Mouse (Mus musculus): ENCODE measurements around the gene Tsc22d1.

The Tsc22d1 gene

DNA sequence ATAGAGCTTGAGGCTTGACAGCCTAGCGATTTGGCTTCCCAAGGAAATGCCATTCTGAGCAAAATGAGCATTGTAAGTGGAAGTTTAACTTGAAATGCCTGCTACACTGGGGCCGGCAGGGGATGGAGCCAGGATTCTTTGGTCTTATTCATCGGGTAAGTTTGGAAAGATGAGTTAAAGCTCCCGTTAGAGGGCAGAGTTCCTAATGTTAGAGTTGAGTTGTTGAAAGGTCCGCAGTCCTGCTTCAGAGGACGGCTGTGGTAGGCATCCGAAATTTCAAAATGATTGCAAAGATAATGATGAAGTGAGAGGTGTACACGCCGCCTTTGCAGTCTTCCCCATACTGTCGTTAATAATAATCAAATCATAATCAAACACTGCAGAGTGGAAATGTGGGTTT is 27.4 kb downstream of the Tsc22d1 start:
- no peak for DNase-seq (ENCODE audit: low read depth, low spot score)

GRCm38 (mm10) chr14:76448987-76449386 is 34.2 kb downstream of the Tsc22d1 start:
- no peak for DNase-seq (ENCODE audit: low read depth, low spot score)

GRCm38 (mm10) chr14:76451011-76451410 is 36.2 kb downstream of the Tsc22d1 start:
- no peak for DNase-seq (ENCODE audit: low read depth, low spot score)

- DNase-seq (ENCODE audit: low read depth, low spot score): no peak
These were observed 38.1 kb downstream of the Tsc22d1 start for GRCm38 (mm10) chr14:76452751-76453360.

- no peak for DNase-seq (ENCODE audit: low read depth, low spot score)
These were observed 39.9 kb downstream of the Tsc22d1 start for GRCm38 (mm10) chr14:76454673-76455072.

DNA sequence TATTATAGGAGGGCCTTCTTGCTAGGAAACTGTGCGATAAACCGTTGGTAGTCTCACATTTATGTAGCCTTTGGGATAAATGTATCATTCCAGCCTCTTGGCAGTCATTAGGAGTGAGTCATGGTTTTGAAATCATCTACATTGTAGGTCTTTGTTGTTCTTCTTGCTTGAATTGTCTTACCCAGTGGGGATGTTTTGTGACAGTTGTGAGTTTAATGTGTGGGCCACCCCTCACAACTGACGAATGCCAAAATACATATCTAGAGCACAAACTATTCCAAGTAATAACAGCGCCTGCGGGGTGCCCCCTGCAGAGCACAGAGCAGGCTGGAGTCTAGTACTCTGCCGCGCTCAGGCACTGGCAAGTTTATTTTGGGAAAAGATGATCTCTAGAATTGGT is 40.4 kb downstream of the Tsc22d1 start:
- DNase-seq (ENCODE audit: low read depth, low spot score): no peak

DNA sequence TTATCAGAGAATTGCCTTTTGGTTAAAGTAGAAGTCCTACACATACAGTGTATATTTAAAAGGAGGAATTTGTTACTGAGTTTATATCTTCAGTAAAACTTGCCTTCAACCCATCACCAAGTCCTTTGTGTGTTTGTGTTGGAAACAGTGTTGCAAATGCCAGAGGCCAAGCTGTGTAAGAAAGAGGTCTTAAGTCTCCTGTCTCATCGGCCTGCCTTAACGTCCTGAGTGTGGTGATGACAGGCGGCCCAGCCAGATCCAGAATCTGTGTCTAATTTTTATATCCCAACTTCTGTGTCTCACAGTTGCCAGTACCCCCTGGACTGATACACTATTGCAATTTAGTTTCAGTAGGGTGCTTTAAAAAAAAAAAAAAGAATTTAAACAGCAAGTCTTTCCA is 42.9 kb downstream of the Tsc22d1 start:
- DNase-seq (ENCODE audit: low read depth, low spot score): no peak

DNA sequence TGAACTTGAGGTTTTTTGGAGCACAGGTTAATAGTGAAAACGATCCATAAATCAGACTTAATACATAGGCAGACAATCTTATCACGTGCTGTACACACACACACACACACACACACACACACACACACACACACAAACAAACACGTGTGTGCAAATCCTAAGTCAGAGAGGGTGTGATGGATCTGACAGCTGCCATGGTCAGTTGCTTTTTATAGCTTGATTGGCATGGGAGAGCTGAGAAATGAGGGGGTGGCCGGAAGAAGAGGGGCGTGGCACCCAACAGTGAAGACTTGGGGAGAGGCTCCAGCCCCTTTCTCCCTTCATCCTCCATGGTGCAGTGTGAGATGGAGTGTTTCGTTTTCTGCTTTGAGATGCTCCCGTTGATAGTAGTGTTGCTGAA is 45.4 kb downstream of the Tsc22d1 start:
- no peak for DNase-seq (ENCODE audit: low read depth, low spot score)

- no peak for DNase-seq (ENCODE audit: low read depth, low spot score)
These were observed 46.5 kb downstream of the Tsc22d1 start for GRCm38 (mm10) chr14:76461182-76461775.

DNA sequence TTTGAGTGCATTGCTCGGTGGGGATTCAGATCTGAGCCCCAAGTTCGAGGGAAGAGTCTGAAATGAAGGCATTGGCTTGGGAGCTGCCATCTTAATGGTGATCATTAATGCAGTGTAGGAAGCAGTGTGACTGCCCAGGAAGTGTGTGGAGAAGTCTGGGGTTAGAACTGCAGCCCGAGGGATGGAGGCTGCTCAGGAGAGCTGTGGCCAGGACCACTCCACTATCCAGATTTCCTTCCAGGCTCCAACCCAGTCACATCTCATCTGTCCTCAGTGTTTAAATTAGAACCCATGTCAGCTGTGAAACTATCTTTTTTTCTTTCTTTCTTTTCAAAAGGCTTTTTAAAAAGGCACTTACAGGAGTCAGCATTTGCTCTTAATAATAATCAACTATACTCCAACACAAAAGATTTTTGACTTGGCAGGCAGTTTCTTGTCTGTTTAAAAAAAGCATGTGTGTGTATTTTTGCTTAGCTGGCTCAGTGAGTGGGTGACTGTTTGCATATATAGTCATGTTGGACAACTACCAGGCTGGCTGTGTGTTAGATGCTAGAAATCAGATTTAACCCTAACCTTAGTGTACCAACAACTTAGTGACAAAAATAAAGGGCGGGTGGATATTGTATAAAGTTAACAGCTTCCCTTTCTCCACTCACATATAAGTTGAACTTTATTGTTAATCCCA is 48.8 kb downstream of the Tsc22d1 start:
- DNase-seq (ENCODE audit: low read depth, low spot score): no peak

DNA sequence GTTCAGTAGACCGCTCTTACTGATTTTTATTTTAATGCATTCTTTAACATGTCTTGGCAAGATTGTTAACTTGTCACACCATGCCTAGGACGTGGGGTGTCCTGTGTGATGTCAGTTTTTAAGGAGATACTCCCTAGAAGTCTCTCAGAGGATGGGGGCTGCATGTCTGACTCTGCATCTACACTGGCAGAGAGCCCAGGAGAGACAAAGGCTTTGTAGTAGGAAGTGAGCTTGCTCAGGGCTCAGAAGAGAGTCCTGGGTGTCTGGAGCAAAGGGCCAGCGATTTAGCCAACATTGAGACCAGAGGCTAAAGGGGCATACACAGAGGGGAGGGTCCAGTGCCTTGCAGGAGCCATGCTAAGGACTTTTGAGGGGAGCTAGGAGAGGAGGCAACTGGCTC is 50.2 kb downstream of the Tsc22d1 start:
- no peak for DNase-seq (ENCODE audit: low read depth, low spot score)

GRCm38 (mm10) chr14:76466641-76467323 is 52.0 kb downstream of the Tsc22d1 start:
- peak; percentile 65 for DNase-seq (ENCODE audit: low read depth, low spot score)

DNA sequence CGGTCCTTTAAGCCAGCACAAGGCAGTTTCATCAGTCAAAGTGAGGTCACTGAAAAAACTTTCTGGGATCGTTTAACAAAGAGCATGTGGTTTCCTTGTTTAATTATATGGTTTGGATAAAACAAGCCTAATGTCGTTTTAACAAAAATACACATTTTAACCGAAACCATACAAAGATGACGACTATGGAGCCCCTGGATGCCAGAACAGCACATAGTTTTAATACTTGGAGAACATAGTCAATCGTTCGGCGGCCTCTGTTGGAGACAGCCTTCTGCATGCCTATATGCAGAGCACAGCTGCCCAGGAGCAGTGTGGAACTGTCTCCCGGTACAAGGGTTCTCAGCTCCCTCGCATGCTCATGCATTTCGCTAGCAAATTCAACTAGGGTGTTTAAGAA is 53.2 kb downstream of the Tsc22d1 start:
- no peak for DNase-seq (ENCODE audit: low read depth, low spot score)

GRCm38 (mm10) chr14:76471301-76471700 is 56.5 kb downstream of the Tsc22d1 start:
- no peak for DNase-seq (ENCODE audit: low read depth, low spot score)

DNA sequence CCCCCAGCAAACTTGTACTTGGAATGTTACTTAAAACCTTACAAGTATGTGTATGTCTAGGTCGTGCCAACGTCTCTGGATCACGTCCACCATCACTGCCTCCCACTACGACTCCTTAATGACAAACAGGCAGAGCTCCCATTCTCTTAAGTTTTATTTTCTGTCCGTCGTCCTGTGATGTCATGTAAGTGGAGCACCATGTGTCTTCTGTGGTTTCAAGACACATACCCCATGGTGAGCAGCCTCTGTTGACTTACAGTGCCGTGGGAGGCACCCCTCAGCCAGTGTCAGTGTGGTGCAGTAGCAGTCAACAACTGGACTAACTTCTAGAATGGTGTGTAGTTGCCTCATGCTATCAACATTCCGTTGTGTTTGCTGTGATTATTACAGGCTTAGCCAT is 57.7 kb downstream of the Tsc22d1 start:
- no peak for DNase-seq (ENCODE audit: low read depth, low spot score)

- peak; percentile 62 for DNase-seq (ENCODE audit: low read depth, low spot score)
These were observed 58.6 kb downstream of the Tsc22d1 start for GRCm38 (mm10) chr14:76473404-76473803.

- DNase-seq (ENCODE audit: low read depth, low spot score): peak; percentile 47
These were observed 59.4 kb downstream of the Tsc22d1 start for GRCm38 (mm10) chr14:76474165-76474564.

DNA sequence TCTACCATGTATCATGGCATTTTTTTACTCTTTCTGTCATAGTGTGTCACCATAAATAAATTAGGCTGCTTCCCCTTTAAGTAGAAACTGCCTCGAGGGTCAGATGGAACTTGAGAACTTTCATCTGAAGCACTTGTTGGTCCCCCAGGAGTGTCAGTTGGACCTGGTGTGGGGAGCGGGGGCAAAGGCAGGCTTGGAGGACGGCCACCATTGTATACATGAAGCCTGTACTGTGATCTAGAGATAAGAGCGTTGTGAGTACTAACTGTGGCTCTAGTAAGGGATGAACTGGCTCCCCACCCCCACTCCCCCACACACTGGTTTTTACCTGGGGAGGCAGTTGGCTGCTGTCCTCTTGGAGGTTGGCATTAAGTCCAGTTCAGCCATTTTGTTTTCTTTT is 62.0 kb downstream of the Tsc22d1 start:
- DNase-seq (ENCODE audit: low read depth, low spot score): no peak

GRCm38 (mm10) chr14:76478076-76478475 is 63.3 kb downstream of the Tsc22d1 start:
- DNase-seq (ENCODE audit: low read depth, low spot score): no peak

GRCm38 (mm10) chr14:76478616-76479015 is 63.9 kb downstream of the Tsc22d1 start:
- no peak for DNase-seq (ENCODE audit: low read depth, low spot score)

DNA sequence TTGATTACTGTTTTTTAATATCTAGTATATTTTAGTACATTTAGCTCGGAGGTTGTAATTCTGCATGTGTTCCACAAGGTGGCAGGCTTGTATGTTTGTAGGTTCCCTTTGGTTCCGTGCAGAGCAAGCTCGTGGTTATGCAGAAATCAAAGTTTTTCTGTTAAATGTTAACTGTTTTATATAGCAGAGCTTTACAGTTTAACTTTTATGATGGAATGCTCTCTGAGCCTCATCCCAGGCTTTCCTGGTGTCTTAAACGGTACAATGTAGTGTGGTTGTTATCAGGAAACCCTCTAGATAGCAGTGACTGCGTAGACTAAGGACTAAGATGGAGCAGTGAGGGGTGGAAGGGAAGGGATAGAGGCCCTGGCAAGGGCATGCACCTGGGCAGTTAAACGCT is 65.1 kb downstream of the Tsc22d1 start:
- peak; percentile 54 for DNase-seq (ENCODE audit: low read depth, low spot score)

DNA sequence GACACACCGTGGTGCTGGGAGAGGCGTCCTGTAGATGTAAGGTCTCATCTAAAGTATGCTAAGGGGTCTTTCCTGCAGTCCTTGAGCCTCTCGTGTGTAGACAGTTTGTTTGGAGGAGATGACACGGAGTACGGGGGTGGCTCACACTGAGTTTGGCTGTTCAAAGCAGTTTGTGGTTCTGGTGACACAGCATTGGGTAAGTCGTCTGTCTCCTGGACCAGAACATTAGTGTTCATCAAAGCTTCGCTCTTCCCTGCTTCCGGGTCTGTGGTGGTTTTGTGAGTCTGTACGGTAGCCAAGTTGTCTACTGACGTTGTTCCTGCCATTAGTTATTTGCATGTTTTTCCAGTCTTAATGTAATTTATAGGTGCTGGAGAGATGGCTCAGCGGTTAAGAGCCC is 65.7 kb downstream of the Tsc22d1 start:
- DNase-seq (ENCODE audit: low read depth, low spot score): no peak

- DNase-seq (ENCODE audit: low read depth, low spot score): no peak
These were observed 68.9 kb downstream of the Tsc22d1 start for GRCm38 (mm10) chr14:76483701-76484100.

Data from A20 (cell line).